In the genomic region with DNA sequence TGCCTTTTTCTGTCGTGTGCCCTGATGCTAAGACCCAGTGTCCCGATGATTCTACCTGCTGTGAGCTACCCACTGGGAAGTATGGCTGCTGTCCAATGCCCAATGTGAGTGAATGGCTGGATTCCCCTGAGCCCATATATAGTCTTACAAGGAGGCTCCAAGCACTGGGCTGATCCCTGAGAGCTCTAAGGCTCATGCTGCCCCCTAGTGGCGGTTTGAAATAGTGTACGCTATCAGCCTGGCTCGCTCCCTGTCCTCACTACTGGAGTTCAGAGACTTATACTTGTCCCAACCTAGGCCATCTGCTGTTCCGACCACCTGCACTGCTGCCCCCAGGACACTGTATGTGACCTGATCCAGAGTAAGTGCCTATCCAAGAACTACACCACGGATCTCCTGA, we compare ENCODE assay signal across 8 mouse cellular contexts. TPM values are rescaled to one million over a fixed set of nuclear protein-coding genes. Genes with fewer than 3 reads are reported as not detected.
DNase-seq lines count a peak whose midpoint lies in the region; ATAC-seq lines count a peak whose summit lies in the region.
"Had no signal": no experiment of that assay in that cellular context is flagged by ENCODE, and none has a peak within 500 bp of the region (broad histone marks: within the 10 kb centered on the region; RNA-seq: fewer than 3 reads in every experiment).

No protein-coding gene starts in this region.

- peaks cover 15% of the 10 kb centered on the region for H3K36me3 ChIP-seq in intestine, embryonic 15.5 days
- H3K36me3 ChIP-seq in midbrain, embryonic 15.5 days (replicated peaks) = peaks cover 27% of the 10 kb centered on the region

- DNase-seq in ZHBTc4 (ENCODE audit: low read depth, low spot score) = peak; percentile 92
- DNase-seq in cerebellum, postnatal 10 days = peak; percentile 95 to 97
- peak; percentile 87 for DNase-seq in gastrocnemius, adult 18-20 months (ENCODE audit: low spot score)
- peak; percentile 90 for DNase-seq in left cerebral cortex, postnatal 4 days
- DNase-seq in spleen, adult 12 weeks (ENCODE audit: low spot score) = peak; percentile 74

- H3K9ac ChIP-seq in intestine, embryonic 15.5 days = no peak overlapping the region
- no peak overlapping the region for H3K9ac ChIP-seq in midbrain, embryonic 15.5 days
- H3K9ac ChIP-seq: lung, embryonic 15.5 days had no signal

- no peaks in the 10 kb centered on the region for H3K9me3 ChIP-seq in intestine, embryonic 15.5 days
- no peaks in the 10 kb centered on the region for H3K9me3 ChIP-seq in midbrain, embryonic 15.5 days
- H3K9me3 ChIP-seq: lung, embryonic 15.5 days had no signal

- H3K27ac ChIP-seq in intestine, embryonic 15.5 days = no peak overlapping the region
- H3K27ac ChIP-seq in midbrain, embryonic 15.5 days = no peak overlapping the region
- H3K27ac ChIP-seq: lung, embryonic 15.5 days had no signal

- WGBS in intestine, embryonic 15.5 days = 13% methylated on average over 7 of the region's 7 CpGs
- WGBS in midbrain, embryonic 15.5 days = 4% methylated on average over 7 of the region's 7 CpGs

- H3K27me3 ChIP-seq in intestine, embryonic 15.5 days (replicated peaks) = 0 out of 2 replicates have a peak, but pooled peaks cover 6% of the 10 kb centered on the region
- no peaks in the 10 kb centered on the region for H3K27me3 ChIP-seq in midbrain, embryonic 15.5 days (replicated peaks)

- peak; percentile 31; the same call in 1 of the 2 replicates for ATAC-seq in intestine, embryonic 15.5 days
- peak; percentile 47 for ATAC-seq in midbrain, embryonic 15.5 days (replicated peaks)

- no peak overlapping the region for H3K4me2 ChIP-seq in intestine, embryonic 15.5 days (replicated peaks)
- no peak overlapping the region for H3K4me2 ChIP-seq in midbrain, embryonic 15.5 days
- H3K4me2 ChIP-seq: lung, embryonic 15.5 days had no signal

- intact Hi-C loops in left cerebral cortex, postnatal 4 days (cut with DNase I) = loop anchor here (5.0 kb wide), 1 partner anchor 137 kb away; a partner anchor contains a TSS

- peaks cover 24% of the 10 kb centered on the region for H3K4me1 ChIP-seq in intestine, embryonic 15.5 days (replicated peaks)
- peaks cover 50% of the 10 kb centered on the region for H3K4me1 ChIP-seq in midbrain, embryonic 15.5 days

- H3K4me3 ChIP-seq in intestine, embryonic 15.5 days (replicated peaks) = no peak overlapping the region
- H3K4me3 ChIP-seq in midbrain, embryonic 15.5 days = no peak overlapping the region
- H3K4me3 ChIP-seq: lung, embryonic 15.5 days had no signal

RNA-seq across cellular contexts. Expression of a gene that starts 4.3 kb away (rescaled TPM):
- 10 to 100 TPM; 17.1 to 20.7 TPM for total RNA-seq in gastrocnemius, adult 18-20 months (2021)
- polyA plus RNA-seq in intestine, embryonic 15.5 days (2015; fragmentation: Nextera tagmentation; extraction: Ambion mirVana) = 156 and 171 TPM in 2 replicates
- 10 to 100 TPM; 54.0 to 58.5 TPM for total RNA-seq in left cerebral cortex, postnatal 4 days (2021)
- 75.2 and 82.0 TPM in 2 replicates for polyA plus RNA-seq in midbrain, embryonic 15.5 days (2015; fragmentation: Nextera tagmentation; extraction: Ambion mirVana)

RNA-seq across cellular contexts. Expression of a gene that starts 13.1 kb away (rescaled TPM):
- total RNA-seq in gastrocnemius, adult 18-20 months (2021) = 1 to 10 TPM in 1 of 2 experiments, under 1 TPM in 1; 0.62 to 1.1 TPM
- polyA plus RNA-seq in intestine, embryonic 15.5 days (2015; fragmentation: Nextera tagmentation; extraction: Ambion mirVana) = 3.2 and 3.5 TPM in 2 replicates
- total RNA-seq in left cerebral cortex, postnatal 4 days (2021) = 100 to 1,000 TPM; 237 to 243 TPM
- 28.7 and 36.4 TPM in 2 replicates for polyA plus RNA-seq in midbrain, embryonic 15.5 days (2015; fragmentation: Nextera tagmentation; extraction: Ambion mirVana)

RNA-seq across cellular contexts. Expression of a gene that starts 26.7 kb away (rescaled TPM):
- 10 to 100 TPM; 61.2 to 62.0 TPM for total RNA-seq in gastrocnemius, adult 18-20 months (2021)
- polyA plus RNA-seq in intestine, embryonic 15.5 days (2015; fragmentation: Nextera tagmentation; extraction: Ambion mirVana) = 305 and 329 TPM in 2 replicates
- total RNA-seq in left cerebral cortex, postnatal 4 days (2021) = 10 to 100 TPM; 57.2 to 58.8 TPM
- polyA plus RNA-seq in midbrain, embryonic 15.5 days (2015; fragmentation: Nextera tagmentation; extraction: Ambion mirVana) = 146 and 168 TPM in 2 replicates

RNA-seq across cellular contexts. Expression of a gene that starts 35.5 kb away (rescaled TPM):
- 1 to 10 TPM in 1 of 2 experiments, under 1 TPM in 1; 0.64 to 1.4 TPM for total RNA-seq in gastrocnemius, adult 18-20 months (2021)
- 3.3 and 5.1 TPM in 2 replicates for polyA plus RNA-seq in intestine, embryonic 15.5 days (2015; fragmentation: Nextera tagmentation; extraction: Ambion mirVana)
- 1 to 10 TPM; 3.6 to 4.0 TPM for total RNA-seq in left cerebral cortex, postnatal 4 days (2021)
- 9.0 TPM in 2 replicates for polyA plus RNA-seq in midbrain, embryonic 15.5 days (2015; fragmentation: Nextera tagmentation; extraction: Ambion mirVana)

RNA-seq across cellular contexts. Expression of a gene that starts 41.2 kb away (rescaled TPM):
- total RNA-seq in gastrocnemius, adult 18-20 months (2021) = not detected
- polyA plus RNA-seq in intestine, embryonic 15.5 days (2015; fragmentation: Nextera tagmentation; extraction: Ambion mirVana) = 8.7 and 10.8 TPM in 2 replicates
- 100 to 1,000 TPM; 261 to 262 TPM for total RNA-seq in left cerebral cortex, postnatal 4 days (2021)
- polyA plus RNA-seq in midbrain, embryonic 15.5 days (2015; fragmentation: Nextera tagmentation; extraction: Ambion mirVana) = 160 and 165 TPM in 2 replicates

Comparison
In these comparisons a context has a peak if more than half of its experiments do, and no peak if none do; other contexts are left out.
1. RNA of a gene that starts 13.1 kb away (total RNA-seq): 237 to 243 TPM in left cerebral cortex, postnatal 4 days; 0.62 to 1.1 TPM in gastrocnemius, adult 18-20 months; every median in the first group is over 100 times any median in the second.
2. Peak in every context shown above with its lines, with median percentiles within 50 percentile points of each other: DNase-seq.